Mouse (Mus musculus): ENCODE data around the gene Pter. TPM values are rescaled to one million over a fixed set of nuclear protein-coding genes. Genes with fewer than 3 reads are reported as not detected.

Pter gene
- total RNA-seq, 2 experiments from 2014 or later: 1.0 to 1.3 TPM

GRCm38 (mm10) chr2:13008433-13008832, 84.6 kb downstream of the Pter start:
- DNase-seq (ENCODE audit: low spot score in 2 of 2): no peak

DNA sequence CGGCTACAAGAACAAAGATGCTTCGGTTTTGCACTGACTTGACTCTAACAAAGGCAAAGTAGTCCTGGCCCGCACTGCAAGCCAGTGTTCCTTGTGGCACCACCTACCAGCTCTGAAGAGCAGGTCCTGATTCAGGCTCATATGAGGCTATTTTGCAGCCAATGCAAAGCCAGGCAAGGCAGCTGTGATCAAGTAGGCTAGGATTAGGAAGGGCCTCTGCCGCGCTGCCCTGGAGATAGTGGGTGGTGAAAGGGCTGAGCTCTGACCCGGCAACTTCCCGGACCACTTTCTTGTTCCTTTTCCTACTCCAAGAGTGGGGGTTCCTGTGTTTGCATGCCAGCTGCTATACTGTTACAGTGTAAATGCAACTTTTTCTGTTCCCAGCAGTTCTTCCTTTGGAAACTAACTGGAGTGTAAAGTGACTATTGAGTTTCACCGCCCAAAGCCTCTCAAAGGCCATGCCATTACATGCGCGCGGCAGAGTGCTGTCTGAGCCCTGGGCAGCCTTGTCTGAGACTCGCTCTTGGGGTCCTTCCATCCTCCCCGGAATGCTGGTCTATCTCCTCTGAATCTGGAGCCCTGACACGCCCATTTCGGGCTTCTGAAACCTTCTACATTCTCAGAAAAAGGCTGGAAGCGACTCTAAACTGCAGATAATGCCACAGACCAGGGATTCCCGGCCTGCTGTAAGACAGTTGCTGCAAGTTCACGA, 85.6 kb downstream of the Pter start:
- peak in 1 of 2 experiments; percentile 47 for DNase-seq (ENCODE audit: low spot score in 2 of 2)

DNA sequence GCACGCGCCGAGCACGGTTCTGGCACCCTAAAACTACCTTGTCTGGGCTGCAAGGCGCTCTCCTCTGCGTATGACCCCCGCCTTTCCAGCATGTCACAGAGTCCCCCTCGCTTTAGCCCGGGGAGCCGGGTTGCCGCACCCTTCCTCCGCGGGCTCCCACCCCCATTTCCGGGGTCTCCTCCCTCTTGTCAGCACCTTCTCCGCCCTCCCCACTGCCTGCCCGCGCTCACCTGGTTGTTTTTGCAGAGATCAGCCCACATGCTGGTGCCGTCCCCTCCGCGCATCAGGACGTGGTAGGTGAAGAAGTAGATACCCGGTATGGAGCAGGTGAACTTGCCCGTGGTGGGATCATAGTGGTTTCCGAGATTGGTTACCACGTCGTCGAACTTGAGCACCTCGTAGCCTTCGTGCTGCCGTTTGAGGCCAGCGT, 86.2 kb downstream of the Pter start:
- no peak for DNase-seq (ENCODE audit: low spot score in 2 of 2)

DNA sequence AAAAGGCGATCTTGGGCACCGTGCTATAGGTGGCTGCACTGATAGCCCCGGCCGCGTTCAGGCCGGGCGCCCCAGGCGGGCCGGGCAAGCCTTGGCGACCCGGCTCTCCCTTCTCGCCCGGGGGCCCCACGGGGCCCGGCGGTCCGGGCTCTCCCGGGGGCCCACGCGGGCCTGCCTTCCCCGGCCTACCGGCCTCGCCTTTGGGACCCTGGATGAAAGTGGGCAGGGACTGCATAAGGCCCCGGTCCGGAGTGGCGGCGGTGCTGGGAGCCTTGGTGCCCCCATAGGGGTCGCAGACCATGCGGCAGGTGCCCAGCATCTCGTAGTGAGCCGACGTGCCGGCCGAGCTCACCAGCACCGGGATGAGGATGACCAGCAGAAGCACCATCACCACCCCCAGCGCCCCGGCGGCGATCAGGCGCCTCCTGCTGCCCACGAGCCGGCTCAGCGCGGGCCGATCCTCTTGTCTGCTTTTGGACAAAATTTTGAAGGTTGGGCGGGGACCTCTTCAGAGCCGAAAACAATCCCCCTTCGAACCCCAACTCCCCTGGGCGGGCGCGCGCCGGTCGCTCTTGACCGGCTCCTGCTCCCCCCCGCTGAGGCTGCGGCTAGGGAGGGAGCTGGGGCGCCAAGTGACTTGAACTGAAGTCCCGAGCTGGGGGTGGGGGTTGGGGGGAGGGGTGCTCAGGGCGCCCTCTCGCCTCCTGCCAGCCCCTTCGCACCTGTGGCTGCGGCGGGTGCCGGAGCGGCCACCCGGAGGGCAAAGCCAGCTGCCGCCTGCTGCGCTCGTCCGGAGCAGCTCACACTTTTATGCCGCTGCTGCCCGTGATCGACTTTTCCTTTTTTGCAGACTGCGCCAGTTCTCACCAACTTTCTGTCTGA, 86.9 kb downstream of the Pter start:
- DNase-seq (ENCODE audit: low spot score in 2 of 2): peak; percentile 40 to 54

DNA sequence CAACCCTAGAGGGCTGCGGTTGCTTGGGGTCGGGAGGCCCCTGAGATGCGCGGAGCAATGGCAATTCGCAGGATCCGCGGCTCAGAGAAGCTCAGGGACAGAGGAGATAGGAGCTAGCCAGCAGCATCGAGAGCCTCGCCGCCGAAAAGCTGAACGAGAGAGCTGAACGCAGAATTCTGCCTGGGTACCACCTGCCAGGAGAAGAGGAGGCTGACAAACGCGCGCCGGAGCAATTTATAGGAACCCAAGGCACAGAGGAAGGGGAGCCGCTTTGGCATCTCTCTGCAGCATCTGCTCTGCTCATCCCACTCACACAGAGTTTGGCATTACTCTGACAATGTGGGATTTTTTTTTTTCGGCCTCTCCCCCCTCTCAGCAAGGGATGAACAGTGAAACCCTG, 87.6 kb downstream of the Pter start, which contains the start of gene C1ql3:
TSS of gene C1ql3 (minus strand) at position 335 of the 400 bp plus-strand sequence.
- DNase-seq (ENCODE audit: low spot score in 2 of 2): peak; percentile 88 to 94

DNA sequence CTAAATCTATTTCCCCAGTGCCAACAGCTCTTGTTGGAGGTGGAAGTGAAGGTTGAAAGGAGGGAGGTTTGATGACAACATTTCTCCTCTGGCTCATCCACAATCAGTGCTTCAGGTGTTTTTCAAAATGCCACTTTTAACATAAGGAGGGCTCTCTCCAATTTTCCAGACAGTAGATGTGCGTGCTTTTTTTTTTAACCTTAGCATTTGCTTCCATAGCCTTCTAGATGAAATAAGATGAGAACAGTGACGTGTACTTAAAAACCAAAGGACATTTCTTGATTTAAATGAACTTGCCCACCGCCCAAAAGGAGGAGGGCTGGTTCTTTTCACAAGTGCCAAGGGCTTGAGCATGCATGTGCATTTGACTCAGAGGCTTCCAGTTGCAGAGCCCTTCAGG, 88.1 kb downstream of the Pter start:
- DNase-seq (ENCODE audit: low spot score in 2 of 2): no peak

DNA sequence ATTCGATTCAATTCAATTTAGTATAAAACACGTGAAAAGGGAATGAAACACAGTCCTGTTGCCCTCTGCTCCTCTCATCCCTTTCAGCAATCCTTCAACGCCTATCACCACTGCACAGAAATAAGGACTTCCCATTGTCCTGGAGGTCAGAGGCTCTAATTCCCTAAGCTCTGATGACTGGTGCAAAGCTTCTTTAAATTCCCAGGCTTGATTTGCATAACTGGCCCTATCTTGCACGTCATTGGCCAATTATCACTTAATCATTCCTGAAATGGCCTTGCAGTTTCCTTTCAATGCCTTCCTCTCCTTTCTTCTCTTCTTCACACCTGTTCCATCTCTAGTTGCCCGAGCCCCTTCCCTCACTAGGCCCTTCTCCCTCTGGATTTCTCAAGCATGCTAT, 94.5 kb downstream of the Pter start:
- no peak for DNase-seq (ENCODE audit: low spot score in 2 of 2)

DNA sequence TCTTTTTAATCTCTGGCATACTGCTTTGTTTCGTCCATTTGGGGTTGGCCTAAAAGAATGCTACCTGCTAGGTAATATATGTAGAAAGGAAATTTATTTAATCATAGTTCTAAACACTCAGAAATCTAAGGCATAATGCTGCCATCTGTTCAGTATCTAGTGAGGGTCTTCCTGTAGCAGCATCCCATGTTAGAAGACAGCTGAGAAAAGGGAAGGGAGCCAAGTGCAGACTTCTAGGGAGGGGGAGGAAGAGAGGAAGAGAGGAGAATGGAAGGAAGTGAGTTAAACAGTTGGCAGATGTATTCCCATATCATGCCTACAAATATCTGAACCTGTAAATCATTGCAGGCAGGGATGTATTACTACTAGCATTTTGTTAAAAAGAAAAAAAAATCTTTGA, 95.0 kb downstream of the Pter start:
- DNase-seq (ENCODE audit: low spot score in 2 of 2): no peak

GRCm38 (mm10) chr2:13038772-13039171, 114.9 kb downstream of the Pter start:
- DNase-seq (ENCODE audit: low spot score in 2 of 2): no peak

DNA sequence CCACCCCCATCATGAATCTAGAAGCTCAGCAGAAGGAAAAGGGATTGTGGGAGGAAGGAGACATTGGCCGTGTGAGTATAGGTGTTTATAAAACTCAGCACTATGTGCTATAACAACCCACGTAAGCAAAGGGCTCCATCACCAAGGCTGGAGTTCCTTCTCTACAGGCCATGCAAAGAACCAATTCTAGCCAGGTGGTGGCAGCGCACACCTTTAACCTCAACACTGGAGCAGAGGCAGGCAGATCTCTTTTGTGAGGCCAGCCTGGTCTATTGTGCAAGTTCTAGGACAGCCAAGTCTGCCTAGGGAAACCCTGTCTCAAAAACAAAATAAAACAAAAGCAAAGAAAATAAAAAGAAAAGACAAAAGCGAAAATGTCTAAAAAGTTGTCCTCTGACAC, 115.9 kb downstream of the Pter start:
- no peak for DNase-seq (ENCODE audit: low spot score in 2 of 2)

- DNase-seq (ENCODE audit: low spot score in 2 of 2): no peak
Measured at GRCm38 (mm10) chr2:13044555-13044954, 120.7 kb downstream of the Pter start.

DNA sequence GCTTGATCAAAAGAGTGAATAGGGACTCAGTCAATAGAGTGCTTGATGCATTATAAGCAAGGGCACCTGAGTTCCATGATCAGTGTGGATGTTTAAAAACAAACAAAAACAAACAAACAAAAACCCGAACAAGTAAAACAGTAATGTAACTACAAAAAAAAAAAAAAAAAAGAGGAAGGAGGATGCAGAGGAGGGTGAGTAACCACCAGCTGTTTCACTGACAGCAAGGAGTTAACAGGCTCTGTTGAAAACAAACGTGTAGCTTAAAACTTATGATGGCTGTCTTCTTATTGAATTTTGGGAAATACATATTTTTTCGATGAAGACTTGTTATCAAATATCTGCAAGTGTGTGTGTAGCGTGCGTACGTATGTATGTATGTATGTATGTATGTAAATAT, 124.8 kb downstream of the Pter start:
- no peak for DNase-seq (ENCODE audit: low spot score in 2 of 2)

Other genes with a start within 250 kb of the Pter start
- 100 to 1,000 TPM; 181 to 190 TPM for gene C1ql3, start 87.8 kb downstream of the Pter start, total RNA-seq (2021)

Measured in layer of hippocampus, adult 18-20 months (tissue).